Mouse (Mus musculus): ENCODE measurements around the gene 2510039O18Rik. TPM values are rescaled to one million over a fixed set of nuclear protein-coding genes. Genes with fewer than 3 reads are reported as not detected.

2510039O18Rik gene
- total RNA-seq, 4 experiments from 2014 or later = 26.2 to 28.7 (median 27.5) TPM

- no peak for DNase-seq (ENCODE audit: low spot score in 2 of 2)
These were observed 44.8 kb downstream of the 2510039O18Rik start, which contains the start of gene Nppb for GRCm38 (mm10) chr4:147985205-147986132. Gene Nppb, plus strand, starts transcription at chr4:147985788.

GRCm38 (mm10) chr4:147993571-147994095 is 52.9 kb downstream of the 2510039O18Rik start:
- DNase-seq (ENCODE audit: low spot score in 2 of 2) = no peak

GRCm38 (mm10) chr4:147995311-147995710 is 54.6 kb downstream of the 2510039O18Rik start:
- no peak for DNase-seq (ENCODE audit: low spot score in 2 of 2)

Other genes with a start within 250 kb of the 2510039O18Rik start
- not detected for gene Zfp534, start 238.3 kb upstream of the 2510039O18Rik start, total RNA-seq (2022)
- 1 to 10 TPM; 1.9 to 2.6 (median 2.2) TPM for gene Zfp984, start 131.1 kb upstream of the 2510039O18Rik start, total RNA-seq (2022)
- gene Zfp933, start 92.5 kb upstream of the 2510039O18Rik start, total RNA-seq (2022) = 10 to 100 TPM; 16.4 to 22.7 (median 17.9) TPM
- 10 to 100 TPM; 12.8 to 22.9 (median 16.6) TPM for gene Miip, start 72.1 kb upstream of the 2510039O18Rik start, total RNA-seq (2022)
- 10 to 100 TPM in 2 of 4 experiments, 1 to 10 TPM in 2; 7.6 to 10.8 (median 9.9) TPM for gene Fv1, start 71.9 kb upstream of the 2510039O18Rik start, total RNA-seq (2022)
- 100 to 1,000 TPM; 181 to 227 (median 209) TPM for gene Mfn2, start 36.2 kb upstream of the 2510039O18Rik start, total RNA-seq (2022)
- 10 to 100 TPM; 12.1 to 16.3 (median 14.1) TPM for gene Plod1, start 4.1 kb upstream of the 2510039O18Rik start, total RNA-seq (2022)
- gene Nppb, start 44.9 kb downstream of the 2510039O18Rik start, total RNA-seq (2022) = not detected
- gene Nppa, start 59.8 kb downstream of the 2510039O18Rik start, total RNA-seq (2022) = under 1 TPM in 2 of 4 experiments, not detected in 2; 0.59 to 0.74 TPM
- 10 to 100 TPM; 92.3 to 94.8 (median 93.8) TPM for gene Clcn6, start 97.9 kb downstream of the 2510039O18Rik start, total RNA-seq (2022)
- gene Mthfr, start 98.2 kb downstream of the 2510039O18Rik start, total RNA-seq (2022) = 10 to 100 TPM; 26.7 to 36.9 (median 31.1) TPM
- gene Agtrap, start 147.1 kb downstream of the 2510039O18Rik start, total RNA-seq (2022) = 10 to 100 TPM in 2 of 4 experiments, 1 to 10 TPM in 2; 9.1 to 13.5 (median 10.6) TPM
- gene Mad2l2, start 189.5 kb downstream of the 2510039O18Rik start, total RNA-seq (2022) = 10 to 100 TPM; 15.8 to 18.8 (median 16.4) TPM
- gene Draxin, start 189.8 kb downstream of the 2510039O18Rik start, total RNA-seq (2022) = under 1 TPM; 0.23 to 0.38 (median 0.30) TPM
- gene Fbxo6, start 211.2 kb downstream of the 2510039O18Rik start, total RNA-seq (2022) = 10 to 100 TPM; 30.7 to 39.0 (median 36.2) TPM
- 100 to 1,000 TPM; 142 to 153 (median 149) TPM for gene Fbxo44, start 219.6 kb downstream of the 2510039O18Rik start, total RNA-seq (2022)
- gene Fbxo2, start 219.7 kb downstream of the 2510039O18Rik start, total RNA-seq (2022) = 100 to 1,000 TPM; 109 to 123 (median 113) TPM

All from left cerebral cortex, adult 8-10 months (tissue).